Mouse (Mus musculus): ENCODE results near the gene Trub2.

DNA sequence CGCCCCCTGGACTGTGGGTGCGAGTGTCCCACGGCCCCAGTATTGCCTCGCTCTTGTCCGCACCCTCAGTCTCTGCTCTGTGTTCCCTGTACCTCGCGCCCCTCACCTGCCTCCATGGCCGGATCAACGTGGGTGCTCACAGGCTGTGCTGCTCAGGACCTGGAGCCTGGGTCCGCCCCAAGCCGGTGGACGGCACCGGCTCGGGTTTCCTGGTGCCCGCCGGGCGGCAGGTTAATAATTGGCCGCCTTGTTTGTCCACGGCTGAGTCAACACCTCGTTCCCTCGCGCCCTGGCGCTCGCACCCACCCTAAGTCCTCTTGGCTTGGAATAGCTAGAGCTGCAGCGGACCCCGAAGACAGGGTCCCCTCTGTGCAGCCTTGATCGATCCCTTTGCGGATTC is 36.8 kb downstream of the Trub2 start, which contains the start of gene Gm13420:
- no peak for TF ChIP-seq GATA1 (IDR thresholded peaks at IDR 0.05; ENCODE audit: low read length)
- TF ChIP-seq TAL1 (IDR thresholded peaks at IDR 0.05; ENCODE audit: low read length), result no peak
